Mouse (Mus musculus) forebrain, embryonic 14.5 days (tissue): Measurements from ENCODE around the gene Mecom. TPM values are rescaled to one million over a fixed set of nuclear protein-coding genes. Genes with fewer than 3 reads are reported as not detected.

Experiments used
- ATAC-seq: fragments of 200-750 bp; cut with Nextera tagmentation; 2 replicates; pipeline ENCODE4 v1.8.0; 2017; ENCODE audit warnings: mild to moderate bottlenecking, moderate library complexity
- DNase-seq: peaks from one replicate; pipeline ENCODE4 v3.0.0-alpha.2; 2015; ENCODE audit warnings: low spot score
- H3K27ac ChIP-seq: fragments of 300-500 bp; sonication (generic); 2 replicates; pipeline ENCODE4 v1.5.1; 2014; ENCODE audit warnings: low read depth, mild to moderate bottlenecking, control low read depth, low read length, moderate library complexity
- H3K27me3 ChIP-seq: fragments of 300-500 bp; sonication (generic); replicated peaks from 2 replicates; pipeline ENCODE4 v1.6.1; 2014; ENCODE audit warnings: low read length, control low read depth, mixed read lengths; ENCODE audit not compliant: control insufficient read depth, insufficient read depth
- H3K36me3 ChIP-seq: fragments of 300-500 bp; sonication (generic); 2 replicates; pipeline ENCODE4 v1.6.1; 2014; ENCODE audit warnings: low read length, control low read depth; ENCODE audit not compliant: control insufficient read depth, insufficient read depth
- H3K4me1 ChIP-seq: fragments of 300-500 bp; sonication (generic); 2 replicates; pipeline ENCODE4 v1.6.1; 2014; ENCODE audit warnings: antibody characterized with exemption, low read length, control low read depth; ENCODE audit not compliant: control insufficient read depth, insufficient read depth
- H3K4me2 ChIP-seq: fragments of 300-500 bp; sonication (generic); 2 replicates; pipeline ENCODE4 v1.6.1; 2014; ENCODE audit warnings: mild to moderate bottlenecking, control low read depth, low read length
- H3K4me3 ChIP-seq: fragments of 300-500 bp; sonication (generic); 2 replicates; pipeline ENCODE4 v1.5.1; 2014; ENCODE audit warnings: low read depth, low read length, control low read depth
- H3K9ac ChIP-seq: fragments of 300-500 bp; sonication (generic); 2 replicates; pipeline ENCODE4 v1.6.1; 2014; ENCODE audit warnings: mild to moderate bottlenecking, low read length, control low read depth, moderate library complexity
- H3K9me3 ChIP-seq: fragments of 300-500 bp; sonication (generic); replicated peaks from 2 replicates; pipeline ENCODE4 v1.6.1; 2016; ENCODE audit warnings: low read length, control low read depth, mixed read lengths; ENCODE audit not compliant: control insufficient read depth
- WGBS: fragments of 180-500 bp; shearing (Covaris S2); extraction: QIAGEN DNeasy Blood & Tissue Kit; methylation state at CpG from one replicate; pipeline ENCODE4 v1.1.7; 2014; 5-methylcytosine and 5-hydroxymethylcytosine counted together
- polyA plus RNA-seq: library from polyadenylated mRNA; unstranded; fragments of >200 nt; fragmentation: Nextera tagmentation; extraction: Ambion mirVana; gene quantifications from 2 replicates; pipeline ENCODE4 v1.2.1, GENCODE M21; 2014

The Mecom gene
- polyA plus RNA-seq, 1 experiment from 2014 or later = 3.2 TPM

DNA sequence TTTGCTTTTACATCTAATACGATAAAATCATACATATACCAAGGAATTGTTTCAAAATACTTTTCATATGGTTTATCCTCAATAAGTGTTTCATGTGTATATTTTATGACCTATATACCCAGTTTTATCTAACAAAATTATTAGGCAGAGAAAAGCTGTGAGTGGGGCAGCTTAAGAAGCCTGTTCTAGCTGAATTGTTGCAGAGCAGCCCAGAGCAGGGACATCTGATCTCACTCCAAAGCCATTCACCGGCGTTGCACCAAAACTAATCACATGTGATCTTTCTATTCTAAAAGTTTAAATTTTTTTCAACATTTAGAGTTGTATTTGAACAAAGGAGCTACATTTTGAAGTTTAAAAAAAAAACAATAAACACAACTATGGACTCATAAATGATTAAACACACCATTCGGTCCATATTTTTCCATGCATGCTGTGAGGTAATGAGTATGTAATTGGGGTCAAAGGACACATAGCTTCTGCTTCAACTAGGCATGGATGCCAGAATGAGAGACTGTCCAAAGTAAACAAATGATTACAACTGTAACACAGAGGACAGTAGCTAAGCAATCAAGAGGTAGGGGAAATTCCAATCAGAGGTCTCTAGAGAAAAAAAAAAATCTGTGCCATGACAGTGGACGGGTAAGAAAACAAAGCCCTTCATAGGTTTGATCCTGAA is 64.7 kb downstream of the Mecom start:
- H3K36me3 ChIP-seq = no peaks in the 10 kb centered on the region
- H3K27me3 ChIP-seq = no peaks in the 10 kb centered on the region
- H3K4me1 ChIP-seq = no peaks in the 10 kb centered on the region
- no peak overlapping the region for H3K9ac ChIP-seq
- DNase-seq = no peak
- H3K27ac ChIP-seq = no peak overlapping the region
- no peak overlapping the region for H3K4me2 ChIP-seq
- H3K9me3 ChIP-seq = no peaks in the 10 kb centered on the region
- ATAC-seq = no peak
- no peak overlapping the region for H3K4me3 ChIP-seq
- 13% methylated on average over 5 of the region's 5 CpGs for WGBS

GRCm38 (mm10) chr3:30481682-30482081 is 66.1 kb downstream of the Mecom start:
- Histone ChIP-seq H3K27ac (no peak overlapping the region), H3K27me3 (no peaks in the 10 kb centered on the region), H3K9me3 (no peaks in the 10 kb centered on the region), H3K9ac (no peak overlapping the region), H3K4me3 (no peak overlapping the region), H3K36me3 (no peaks in the 10 kb centered on the region), H3K4me2 (no peak overlapping the region), H3K4me1 (no peaks in the 10 kb centered on the region)
- DNase-seq (no peak), ATAC-seq (no peak)
- 52% methylated on average over 10 of the region's 10 CpGs for WGBS

DNA sequence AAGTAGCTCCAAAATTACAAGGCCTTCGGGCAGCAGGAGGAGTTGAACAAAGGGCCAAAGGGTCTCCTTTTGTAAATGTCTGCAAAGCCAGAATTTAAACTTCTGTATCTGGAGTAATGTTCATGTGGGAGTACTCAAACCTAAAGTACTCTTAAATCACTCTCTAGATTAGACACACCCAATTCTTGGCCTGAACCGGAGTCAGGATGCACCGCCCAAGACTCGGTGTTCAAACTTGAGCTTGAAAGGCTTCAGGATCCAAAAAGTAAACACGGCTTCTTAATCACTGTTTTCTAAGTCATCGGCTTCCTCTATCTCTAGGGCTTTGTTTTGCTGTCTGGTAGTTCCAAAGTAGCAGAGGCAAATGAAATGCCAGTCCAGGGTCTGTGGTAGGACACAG is 67.3 kb downstream of the Mecom start:
- Histone ChIP-seq H3K4me3 (no peak overlapping the region), H3K36me3 (no peaks in the 10 kb centered on the region), H3K27ac (no peak overlapping the region), H3K9me3 (no peaks in the 10 kb centered on the region), H3K4me2 (no peak overlapping the region), H3K27me3 (no peaks in the 10 kb centered on the region), H3K4me1 (no peaks in the 10 kb centered on the region), H3K9ac (no peak overlapping the region)
- DNase-seq (no peak), ATAC-seq (no peak)
- 86% methylated on average over 6 of the region's 6 CpGs for WGBS

- ATAC-seq (no peak), DNase-seq (no peak)
- Histone ChIP-seq H3K9ac (no peak overlapping the region), H3K27me3 (no peaks in the 10 kb centered on the region), H3K27ac (no peak overlapping the region), H3K36me3 (no peaks in the 10 kb centered on the region), H3K9me3 (no peaks in the 10 kb centered on the region), H3K4me2 (no peak overlapping the region), H3K4me3 (no peak overlapping the region), H3K4me1 (no peaks in the 10 kb centered on the region)
- WGBS = 61% methylated on average over 6 of the region's 6 CpGs
Measured at GRCm38 (mm10) chr3:30478252-30478651, 69.6 kb downstream of the Mecom start.

- no peak for DNase-seq
- Histone ChIP-seq H3K4me1 (no peaks in the 10 kb centered on the region), H3K4me2 (no peak overlapping the region), H3K9ac (no peak overlapping the region), H3K27ac (no peak overlapping the region), H3K9me3 (no peaks in the 10 kb centered on the region), H3K36me3 (no peaks in the 10 kb centered on the region), H3K27me3 (no peaks in the 10 kb centered on the region), H3K4me3 (no peak overlapping the region)
- WGBS = 48% methylated on average over 5 of the region's 5 CpGs
- ATAC-seq = no peak
Measured at GRCm38 (mm10) chr3:30477008-30477407, 70.8 kb downstream of the Mecom start.

DNA sequence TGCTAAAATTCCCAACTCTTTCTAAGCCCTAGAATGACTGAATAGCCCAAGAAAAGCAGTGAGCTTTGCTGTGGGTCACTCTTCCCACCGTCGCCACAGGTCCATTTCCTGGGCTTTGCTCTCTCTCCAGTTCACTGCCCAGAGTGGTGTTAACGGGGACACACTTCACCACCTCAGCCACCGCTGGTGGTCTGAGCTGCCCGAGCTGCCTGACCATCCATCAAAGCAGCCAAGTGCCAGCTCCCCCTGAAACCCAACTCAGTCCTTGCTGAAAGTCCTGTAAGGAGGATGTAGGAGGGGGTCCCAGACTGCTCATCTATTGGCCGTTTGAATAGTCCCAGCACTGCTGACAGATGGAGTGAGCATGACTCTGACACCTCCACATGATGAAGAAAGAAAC is 72.2 kb downstream of the Mecom start:
- Histone ChIP-seq H3K9ac (no peak overlapping the region), H3K9me3 (no peaks in the 10 kb centered on the region), H3K27ac (no peak overlapping the region), H3K4me1 (no peaks in the 10 kb centered on the region), H3K4me2 (no peak overlapping the region), H3K27me3 (no peaks in the 10 kb centered on the region), H3K4me3 (no peak overlapping the region), H3K36me3 (no peaks in the 10 kb centered on the region)
- 63% methylated on average over 6 of the region's 6 CpGs for WGBS
- DNase-seq (no peak), ATAC-seq (no peak)

- ATAC-seq = no peak
- WGBS = 82% methylated on average over 7 of the region's 7 CpGs
- no peak overlapping the region for H3K4me3 ChIP-seq
Measured at GRCm38 (mm10) chr3:30468068-30468835, 79.6 kb downstream of the Mecom start.

GRCm38 (mm10) chr3:30466031-30466650 is 81.7 kb downstream of the Mecom start:
- Histone ChIP-seq H3K27ac (no peak overlapping the region), H3K9me3 (no peaks in the 10 kb centered on the region), H3K27me3 (no peaks in the 10 kb centered on the region), H3K4me3 (no peak overlapping the region), H3K9ac (no peak overlapping the region), H3K4me1 (no peaks in the 10 kb centered on the region), H3K36me3 (no peaks in the 10 kb centered on the region), H3K4me2 (no peak overlapping the region)
- no peak for DNase-seq
- WGBS = 71% methylated on average over 11 of the region's 11 CpGs
- ATAC-seq = no peak

More at GRCm38 (mm10) chr3:30468068-30468835, 79.6 kb downstream of the Mecom start:
- Histone ChIP-seq H3K36me3 (no peaks in the 10 kb centered on the region), H3K4me2 (no peak overlapping the region), H3K27me3 (no peaks in the 10 kb centered on the region), H3K9ac (no peak overlapping the region), H3K4me1 (no peaks in the 10 kb centered on the region), H3K9me3 (no peaks in the 10 kb centered on the region), H3K27ac (no peak overlapping the region)
- no peak for DNase-seq

DNA sequence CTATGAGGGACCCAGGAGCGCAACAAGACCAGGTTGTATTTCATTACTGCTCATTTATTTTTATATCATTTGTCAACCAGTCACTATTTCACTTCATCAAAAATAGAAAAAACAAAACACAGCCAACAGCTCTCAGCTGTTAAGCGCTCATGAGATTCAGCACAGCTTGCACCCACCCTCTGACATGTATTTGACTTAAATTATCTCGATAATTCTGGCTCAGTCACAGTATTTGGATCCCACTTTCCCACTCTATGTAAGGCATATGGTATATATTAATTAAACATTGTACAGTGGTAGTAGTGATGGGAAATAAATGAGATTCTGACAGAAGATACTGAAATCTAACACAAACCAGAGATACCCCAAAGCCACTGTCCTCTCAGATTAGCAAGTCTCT is 83.3 kb downstream of the Mecom start:
- ATAC-seq = peak; percentile 58; the same call in 1 of the 2 replicates
- WGBS = 84% methylated on average over 3 of the region's 3 CpGs

More for the DNA sequence above, 83.3 kb downstream of the Mecom start:
- Histone ChIP-seq H3K9ac (no peak overlapping the region), H3K36me3 (no peaks in the 10 kb centered on the region), H3K4me1 (no peaks in the 10 kb centered on the region), H3K9me3 (no peaks in the 10 kb centered on the region), H3K4me2 (no peak overlapping the region), H3K27me3 (no peaks in the 10 kb centered on the region), H3K4me3 (no peak overlapping the region), H3K27ac (no peak overlapping the region)
- DNase-seq = peak; percentile 42
